Mouse (Mus musculus): Measurements from ENCODE around the gene Selplg. TPM values are rescaled to one million over a fixed set of nuclear protein-coding genes. Genes with fewer than 3 reads are reported as not detected.

Selplg gene
- polyA plus RNA-seq, 1 experiment = not detected

DNA sequence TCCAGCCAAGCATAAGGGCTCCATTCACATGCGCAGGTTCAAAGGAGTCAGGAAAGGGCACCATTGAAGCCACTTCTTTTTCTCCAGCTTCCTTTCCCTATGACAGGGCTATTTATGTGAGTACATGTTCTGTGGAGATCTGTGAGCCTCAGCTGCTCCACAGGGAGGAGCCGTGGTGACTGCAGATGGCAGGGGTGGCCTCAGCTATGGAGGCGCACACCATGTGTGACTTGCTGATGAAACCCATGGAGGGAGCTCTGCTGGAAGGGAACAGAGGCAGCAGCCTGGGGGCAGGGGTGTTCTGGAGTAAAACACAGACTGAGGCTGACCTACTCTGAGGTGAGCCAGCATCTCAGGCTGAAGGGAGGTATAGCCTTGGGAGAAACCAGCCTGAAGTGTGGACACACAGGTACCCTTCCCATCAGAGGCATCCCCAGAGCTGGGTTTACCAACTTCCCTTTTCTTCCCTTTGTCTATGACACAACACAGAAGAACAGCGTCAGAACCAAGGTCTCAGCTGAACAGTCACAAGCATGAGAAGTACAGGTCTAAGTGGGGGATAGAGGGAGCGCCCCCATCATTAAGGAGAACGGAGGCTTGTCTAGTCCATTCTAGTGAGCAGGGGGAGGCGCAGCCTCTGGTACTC lies 39.6 kb upstream of the Selplg start:
- H3K4me2 ChIP-seq (ENCODE audit: low read depth) = peak overlapping the region; percentile 44
- TF ChIP-seq REST (IDR thresholded peaks at IDR 0.05; ENCODE audit: insufficient read depth, insufficient read length) (no peak), POLR2A (IDR thresholded peaks at IDR 0.05; ENCODE audit: insufficient read length, low read depth) (peak; percentile 28), MYOG (IDR thresholded peaks at IDR 0.05; ENCODE audit: control insufficient read depth in 1 of 3, insufficient read depth in 1 of 3, insufficient read length in 2 of 3, low read depth in 2 of 3) (peak; percentile 73 to 94 (median 90)), POLR2AphosphoS2 (IDR thresholded peaks at IDR 0.05; ENCODE audit: insufficient read length, low read depth) (peak; percentile 9), TCF12 (IDR thresholded peaks at IDR 0.05; ENCODE audit: insufficient read depth, poor library complexity, severe bottlenecking) (peak; percentile 44), SRF (IDR thresholded peaks at IDR 0.05; ENCODE audit: control insufficient read depth, insufficient read length, low read depth) (no peak), USF1 (IDR thresholded peaks at IDR 0.05; ENCODE audit: low read depth) (no peak), E2F4 (IDR thresholded peaks at IDR 0.05; ENCODE audit: insufficient read depth) (no peak), CEBPB (IDR thresholded peaks at IDR 0.05; ENCODE audit: insufficient read depth, poor library complexity, severe bottlenecking) (0 out of 2 replicates have a peak, but pooled peaks have one; percentile 12), MYOD1 (IDR thresholded peaks at IDR 0.05; ENCODE audit: control insufficient read depth in 1 of 3, insufficient read length in 2 of 3, low read depth in 2 of 3) (peak; percentile 2 to 90 (median 68)), MAX (IDR thresholded peaks at IDR 0.05; ENCODE audit: low read depth) (no peak), TCF3 (IDR thresholded peaks at IDR 0.05; ENCODE audit: insufficient read length, low read depth) (no peak)
- H3K27me3 ChIP-seq (ENCODE audit: control insufficient read depth, insufficient read depth, insufficient read length) = no peaks in the 10 kb centered on the region
- no peaks in the 10 kb centered on the region for H3K36me3 ChIP-seq (ENCODE audit: control insufficient read depth, insufficient read depth)
- peaks cover 76% of the 10 kb centered on the region for H3K79me2 ChIP-seq (ENCODE audit: control insufficient read depth, insufficient read depth)
- H3K4me3 ChIP-seq = no peak overlapping the region
- H3ac ChIP-seq (ENCODE audit: control insufficient read depth, insufficient read length) = no peak overlapping the region

DNA sequence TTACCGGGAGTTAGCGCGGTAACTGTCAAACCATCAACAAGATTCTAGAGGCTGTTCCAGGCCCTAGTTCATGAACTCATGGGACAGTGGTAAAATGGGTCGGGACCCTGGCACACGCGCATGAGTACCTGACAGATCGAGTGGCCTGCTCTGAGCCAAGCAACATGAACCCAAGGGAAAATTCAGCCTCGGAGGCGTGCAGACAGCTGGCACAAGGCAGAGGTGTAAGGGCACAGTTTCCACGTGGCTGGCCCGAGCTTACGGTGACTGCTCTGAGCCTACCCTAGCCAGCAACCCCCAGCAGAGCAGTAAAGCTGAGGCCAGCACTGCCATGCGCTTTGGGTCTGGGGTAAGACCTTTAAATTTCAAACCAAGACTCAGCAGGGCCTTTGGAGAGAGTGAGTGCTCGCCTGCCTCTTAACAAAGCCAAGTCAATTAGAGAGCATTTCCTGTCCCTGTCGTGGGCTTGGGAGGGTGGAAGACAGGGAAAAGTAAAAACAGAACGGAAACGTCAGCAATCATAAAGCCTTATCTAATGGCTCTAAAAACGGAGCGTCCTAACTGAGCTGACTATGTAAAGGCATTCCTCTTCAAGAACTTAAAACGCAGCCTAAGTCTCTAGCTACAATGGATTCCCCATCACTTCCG lies 38.1 kb upstream of the Selplg start:
- Histone ChIP-seq H3ac (ENCODE audit: control insufficient read depth, insufficient read length) (no peak overlapping the region), H3K4me3 (no peak overlapping the region), H3K79me2 (ENCODE audit: control insufficient read depth, insufficient read depth) (peaks cover 73% of the 10 kb centered on the region), H3K4me2 (ENCODE audit: low read depth) (no peak overlapping the region), H3K36me3 (ENCODE audit: control insufficient read depth, insufficient read depth) (no peaks in the 10 kb centered on the region), H3K27me3 (ENCODE audit: control insufficient read depth, insufficient read depth, insufficient read length) (no peaks in the 10 kb centered on the region)
- TF ChIP-seq MYOG (IDR thresholded peaks at IDR 0.05; ENCODE audit: control insufficient read depth in 1 of 3, insufficient read depth in 1 of 3, insufficient read length in 2 of 3, low read depth in 2 of 3) (peak in 1 of 3 experiments; percentile 74), MYOD1 (IDR thresholded peaks at IDR 0.05; ENCODE audit: control insufficient read depth in 1 of 3, insufficient read length in 2 of 3, low read depth in 2 of 3) (peak in 1 of 3 experiments; percentile 82), E2F4 (IDR thresholded peaks at IDR 0.05; ENCODE audit: insufficient read depth) (no peak)

- Histone ChIP-seq H3K4me2 (ENCODE audit: low read depth) (peak overlapping the region; percentile 51), H3K27me3 (ENCODE audit: control insufficient read depth, insufficient read depth, insufficient read length) (no peaks in the 10 kb centered on the region), H3K4me3 (no peak overlapping the region), H3K79me2 (ENCODE audit: control insufficient read depth, insufficient read depth) (peaks cover 70% of the 10 kb centered on the region), H3ac (ENCODE audit: control insufficient read depth, insufficient read length) (no peak overlapping the region), H3K36me3 (ENCODE audit: control insufficient read depth, insufficient read depth) (peaks cover 7% of the 10 kb centered on the region)
- TF ChIP-seq MYOD1 (IDR thresholded peaks at IDR 0.05; ENCODE audit: control insufficient read depth in 1 of 3, insufficient read length in 2 of 3, low read depth in 2 of 3) = peak in 2 of 3 experiments; percentile 82 to 95
- TF ChIP-seq MYOG (IDR thresholded peaks at IDR 0.05; ENCODE audit: control insufficient read depth in 1 of 3, insufficient read depth in 1 of 3, insufficient read length in 2 of 3, low read depth in 2 of 3) = peak in 2 of 3 experiments; percentile 64 to 75
- no peak for TF ChIP-seq TCF3 (IDR thresholded peaks at IDR 0.05; ENCODE audit: insufficient read length, low read depth)
These were observed 36.7 kb upstream of the Selplg start for GRCm38 (mm10) chr5:113869132-113869531.

DNA sequence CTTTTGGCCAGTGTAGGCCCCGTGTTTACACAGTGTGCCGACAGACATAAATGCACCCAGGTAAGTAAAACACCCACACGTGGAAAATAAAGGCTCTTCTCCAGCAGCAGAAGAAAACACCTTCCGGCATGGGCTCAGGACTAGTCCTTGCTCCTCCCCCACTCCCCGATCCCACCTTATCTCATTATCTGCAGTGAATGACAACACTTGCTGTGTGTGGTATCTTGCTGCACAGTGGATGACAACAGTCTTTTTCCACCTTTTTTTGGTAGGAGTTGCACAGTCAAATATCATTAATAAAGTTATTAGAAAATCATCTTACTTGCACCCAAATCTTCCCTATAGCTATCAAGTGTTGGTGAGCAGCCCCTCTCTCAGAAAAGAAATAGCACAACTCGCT lies 32.5 kb upstream of the Selplg start:
- Histone ChIP-seq H3ac (ENCODE audit: control insufficient read depth, insufficient read length) (no peak overlapping the region), H3K36me3 (ENCODE audit: control insufficient read depth, insufficient read depth) (peaks cover 15% of the 10 kb centered on the region)

More for the DNA sequence above, 32.5 kb upstream of the Selplg start:
- peaks cover 77% of the 10 kb centered on the region for H3K79me2 ChIP-seq (ENCODE audit: control insufficient read depth, insufficient read depth)
- no peak overlapping the region for H3K4me2 ChIP-seq (ENCODE audit: low read depth)
- TF ChIP-seq CEBPB (IDR thresholded peaks at IDR 0.05; ENCODE audit: insufficient read depth, poor library complexity, severe bottlenecking) (no peak), POLR2A (IDR thresholded peaks at IDR 0.05; ENCODE audit: insufficient read length, low read depth) (no peak), E2F4 (IDR thresholded peaks at IDR 0.05; ENCODE audit: insufficient read depth) (no peak), MYOG (IDR thresholded peaks at IDR 0.05; ENCODE audit: control insufficient read depth in 1 of 3, insufficient read depth in 1 of 3, insufficient read length in 2 of 3, low read depth in 2 of 3) (no peak), POLR2AphosphoS2 (IDR thresholded peaks at IDR 0.05; ENCODE audit: insufficient read length, low read depth) (no peak), SRF (IDR thresholded peaks at IDR 0.05; ENCODE audit: control insufficient read depth, insufficient read length, low read depth) (no peak), MAX (IDR thresholded peaks at IDR 0.05; ENCODE audit: low read depth) (no peak), TCF12 (IDR thresholded peaks at IDR 0.05; ENCODE audit: insufficient read depth, poor library complexity, severe bottlenecking) (no peak), USF1 (IDR thresholded peaks at IDR 0.05; ENCODE audit: low read depth) (no peak), REST (IDR thresholded peaks at IDR 0.05; ENCODE audit: insufficient read depth, insufficient read length) (no peak), TCF3 (IDR thresholded peaks at IDR 0.05; ENCODE audit: insufficient read length, low read depth) (no peak), MYOD1 (IDR thresholded peaks at IDR 0.05; ENCODE audit: control insufficient read depth in 1 of 3, insufficient read length in 2 of 3, low read depth in 2 of 3) (no peak)
- H3K27me3 ChIP-seq (ENCODE audit: control insufficient read depth, insufficient read depth, insufficient read length) = no peaks in the 10 kb centered on the region
- H3K4me3 ChIP-seq = no peak overlapping the region

Measured in myocyte (in vitro differentiated cells).